Mouse (Mus musculus) E14TG2a.4 (cell line): ENCODE measurements around the gene Myo16.

Experiments used
- CTCF ChIP-seq: conservative IDR thresholded peaks from 2 replicates; pipeline ENCODE4 v1.5.1; 2014; ENCODE audit warnings: low read length
- POU5F1 ChIP-seq: IDR thresholded peaks from 2 replicates; pipeline ENCODE4 v1.6.1; 2014; ENCODE audit warnings: low read length, borderline replicate concordance

GRCm38 (mm10) chr8:10596353-10596752 lies 442.6 kb downstream of the Myo16 start:
- TF ChIP-seq CTCF (no peak), POU5F1 (no peak)
